Mouse (Mus musculus) kidney, embryonic 14.5 days (tissue): ENCODE measurements at regions not wholly inside any gene's neighbourhood (a gene's known extent, or its start where the extent isn't known, plus 50 kb on each side); places are given as distances from the start of the nearest gene placed in this dataset.

Source experiments
- ATAC-seq: fragments of 200-750 bp; cut with Nextera tagmentation; 2 replicates; pipeline ENCODE4 v1.8.0; 2017; ENCODE audit warnings: moderate number of reproducible peaks, mild to moderate bottlenecking, moderate TSS enrichment, moderate library complexity; ENCODE audit not compliant: low FRiP score, low TSS enrichment
- H3K27ac ChIP-seq: fragments of 300-500 bp; sonication (generic); 2 replicates; pipeline ENCODE4 v1.5.1; 2014; ENCODE audit warnings: low read depth, mild to moderate bottlenecking, low read length, moderate library complexity, mixed read lengths
- H3K27me3 ChIP-seq: fragments of 300-500 bp; sonication (generic); 2 replicates; pipeline ENCODE4 v1.6.1; 2014; ENCODE audit warnings: mild to moderate bottlenecking, low read length; ENCODE audit not compliant: control insufficient read depth, insufficient read depth
- H3K36me3 ChIP-seq: fragments of 300-500 bp; sonication (generic); 2 replicates; pipeline ENCODE4 v1.6.1; 2014; ENCODE audit warnings: low read length, mixed read lengths; ENCODE audit not compliant: control insufficient read depth, insufficient read depth
- H3K4me1 ChIP-seq: fragments of 300-500 bp; sonication (generic); 2 replicates; pipeline ENCODE4 v1.6.1; 2014; ENCODE audit warnings: low read length, mixed read lengths; ENCODE audit not compliant: control insufficient read depth, insufficient read depth
- H3K4me2 ChIP-seq: fragments of 300-500 bp; sonication (generic); replicated peaks from 2 replicates; pipeline ENCODE4 v1.6.1; 2014; ENCODE audit warnings: low read depth, mild to moderate bottlenecking, low read length
- H3K4me3 ChIP-seq: fragments of 300-500 bp; sonication (generic); 2 replicates; pipeline ENCODE4 v1.5.1; 2014; ENCODE audit warnings: mild to moderate bottlenecking, low read length
- H3K9ac ChIP-seq: fragments of 300-500 bp; sonication (generic); 2 replicates; pipeline ENCODE4 v1.6.1; 2014; ENCODE audit warnings: low read depth, mild to moderate bottlenecking, low read length, moderate library complexity
- H3K9me3 ChIP-seq: fragments of 300-500 bp; sonication (generic); 2 replicates; pipeline ENCODE4 v1.6.1; 2016; ENCODE audit warnings: low read length; ENCODE audit not compliant: control insufficient read depth
- WGBS: fragments of 180-500 bp; shearing (Covaris S2); extraction: QIAGEN DNeasy Blood & Tissue Kit; methylation state at CpG from one replicate; pipeline ENCODE4 v1.1.7; 2014; 5-methylcytosine and 5-hydroxymethylcytosine counted together

- Histone ChIP-seq H3K36me3 (no peaks in the 10 kb centered on the region), H3K9me3 (no peaks in the 10 kb centered on the region), H3K4me2 (no peak overlapping the region), H3K4me3 (no peak overlapping the region), H3K9ac (no peak overlapping the region), H3K27me3 (no peaks in the 10 kb centered on the region), H3K4me1 (no peaks in the 10 kb centered on the region), H3K27ac (no peak overlapping the region)
- WGBS = 23% methylated on average over 4 of the region's 4 CpGs
- ATAC-seq = no peak
These were observed 142.1 kb upstream of the Slc22a12 start for GRCm38 (mm10) chr19:6684921-6685320.

- no peaks in the 10 kb centered on the region for H3K4me1 ChIP-seq
- H3K27ac ChIP-seq = no peak overlapping the region
- H3K4me3 ChIP-seq = no peak overlapping the region
- no peak overlapping the region for H3K4me2 ChIP-seq
- 50% methylated on average over 12 of the region's 14 CpGs for WGBS
- H3K36me3 ChIP-seq = no peaks in the 10 kb centered on the region
- H3K9ac ChIP-seq = no peak overlapping the region
- no peaks in the 10 kb centered on the region for H3K9me3 ChIP-seq
- ATAC-seq = no peak
- H3K27me3 ChIP-seq = no peaks in the 10 kb centered on the region
These were observed 136.8 kb upstream of the Slc22a12 start for GRCm38 (mm10) chr19:6679392-6680307.

DNA sequence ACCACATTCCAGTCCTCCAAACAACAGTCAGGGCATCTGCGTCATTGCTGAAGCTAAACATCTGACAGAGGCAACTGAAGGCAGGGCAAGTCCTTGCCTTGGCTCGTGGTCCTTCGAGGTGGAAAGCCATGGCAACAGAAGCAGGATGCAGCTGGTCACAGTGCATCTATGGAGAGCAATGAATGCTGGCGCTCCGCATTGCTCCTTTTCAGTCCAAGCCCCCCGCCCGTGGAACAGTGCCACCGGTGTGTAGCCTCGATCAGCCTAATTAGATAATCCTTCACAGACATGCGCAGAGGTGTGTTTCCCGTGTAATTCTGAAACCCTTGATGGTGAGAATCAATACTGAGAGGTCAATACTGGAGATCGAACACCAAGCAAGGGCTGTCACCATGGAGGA, 134.7 kb upstream of the Slc22a12 start:
- no peak overlapping the region for H3K4me3 ChIP-seq
- no peak for ATAC-seq
- no peak overlapping the region for H3K9ac ChIP-seq
- no peaks in the 10 kb centered on the region for H3K27me3 ChIP-seq
- H3K36me3 ChIP-seq = no peaks in the 10 kb centered on the region
- no peaks in the 10 kb centered on the region for H3K9me3 ChIP-seq
- no peak overlapping the region for H3K27ac ChIP-seq
- no peak overlapping the region for H3K4me2 ChIP-seq
- WGBS = 86% methylated on average over 12 of the region's 12 CpGs
- no peaks in the 10 kb centered on the region for H3K4me1 ChIP-seq

GRCm38 (mm10) chr19:6675586-6675985, 132.8 kb upstream of the Slc22a12 start:
- no peaks in the 10 kb centered on the region for H3K4me1 ChIP-seq
- H3K9ac ChIP-seq = no peak overlapping the region
- H3K27ac ChIP-seq = no peak overlapping the region
- no peaks in the 10 kb centered on the region for H3K27me3 ChIP-seq
- no peaks in the 10 kb centered on the region for H3K9me3 ChIP-seq
- no peak for ATAC-seq
- 45% methylated on average over 3 of the region's 3 CpGs for WGBS
- H3K4me3 ChIP-seq = no peak overlapping the region
- no peak overlapping the region for H3K4me2 ChIP-seq
- H3K36me3 ChIP-seq = no peaks in the 10 kb centered on the region

DNA sequence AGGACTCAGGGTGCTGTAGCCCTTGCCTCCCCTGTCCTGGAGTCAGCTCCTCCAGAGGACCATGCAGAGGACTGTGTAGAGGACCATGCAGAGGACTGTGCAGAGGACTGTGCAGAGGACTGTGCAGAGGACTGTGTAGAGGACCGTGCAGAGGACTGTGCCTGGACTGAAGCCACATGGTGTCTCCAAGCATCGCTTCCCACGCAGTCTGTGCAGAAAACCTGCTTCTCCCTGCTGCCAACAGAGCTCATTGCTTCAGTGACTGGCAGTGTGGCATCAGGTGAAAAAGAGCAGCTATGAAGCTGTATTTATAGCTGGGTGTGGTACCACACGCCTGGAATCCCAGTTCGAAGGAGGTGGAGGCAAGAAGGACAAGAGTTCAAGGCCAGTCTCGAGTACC, 128.9 kb upstream of the Slc22a12 start:
- H3K27me3 ChIP-seq = no peaks in the 10 kb centered on the region
- no peak overlapping the region for H3K27ac ChIP-seq
- H3K9me3 ChIP-seq = no peaks in the 10 kb centered on the region
- no peak overlapping the region for H3K4me3 ChIP-seq
- no peaks in the 10 kb centered on the region for H3K36me3 ChIP-seq
- WGBS = 82% methylated on average over 6 of the region's 6 CpGs
- H3K4me1 ChIP-seq = no peaks in the 10 kb centered on the region
- no peak for ATAC-seq
- H3K9ac ChIP-seq = no peak overlapping the region
- no peak overlapping the region for H3K4me2 ChIP-seq

DNA sequence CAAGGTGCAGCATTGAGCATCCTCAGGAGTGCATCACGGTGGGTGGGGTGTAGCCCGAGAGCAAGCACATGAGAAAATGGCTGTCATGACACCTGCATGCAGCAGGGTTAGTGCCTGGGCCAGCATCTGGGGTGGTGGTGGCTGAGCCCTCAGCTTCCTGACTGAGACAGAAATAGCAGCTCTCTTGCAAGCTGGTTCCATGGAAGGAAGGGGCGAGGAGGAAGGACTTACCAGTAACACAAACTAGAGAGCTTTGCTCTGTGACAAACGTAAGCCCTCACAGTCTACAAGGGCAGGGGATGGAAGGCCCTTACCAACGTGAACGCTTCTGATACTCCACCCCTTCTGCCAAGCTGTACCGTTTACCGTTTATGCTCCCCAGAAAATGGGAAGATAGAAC, 127.0 kb upstream of the Slc22a12 start:
- 81% methylated on average over 8 of the region's 8 CpGs for WGBS

DNA sequence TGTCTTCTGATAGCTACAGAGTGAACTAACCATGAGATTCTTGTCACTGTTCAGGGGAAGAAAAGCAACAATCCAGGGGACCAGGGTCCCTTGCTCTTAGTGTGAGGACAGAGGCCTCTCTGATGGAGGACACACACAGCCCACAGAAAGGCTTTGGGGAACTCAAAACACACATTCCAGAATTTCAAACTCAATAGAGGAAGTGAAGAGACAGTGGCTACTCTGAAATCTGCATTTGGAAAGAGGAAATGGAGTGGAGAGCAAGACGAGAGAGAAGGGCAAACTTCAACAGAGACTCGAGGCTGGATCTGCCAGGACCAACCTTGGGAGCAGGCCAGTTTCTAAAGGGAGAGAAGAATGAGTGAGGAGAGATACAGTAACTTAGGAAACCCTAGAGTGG, 125.7 kb upstream of the Slc22a12 start:
- Histone ChIP-seq H3K4me2 (no peak overlapping the region), H3K36me3 (no peaks in the 10 kb centered on the region), H3K9ac (no peak overlapping the region), H3K27ac (no peak overlapping the region), H3K27me3 (no peaks in the 10 kb centered on the region), H3K4me1 (no peaks in the 10 kb centered on the region), H3K9me3 (no peaks in the 10 kb centered on the region), H3K4me3 (no peak overlapping the region)
- no peak for ATAC-seq
- WGBS = 53% methylated on average over 2 of the region's 2 CpGs

More for the DNA sequence above, 127.0 kb upstream of the Slc22a12 start:
- H3K27me3 ChIP-seq = no peaks in the 10 kb centered on the region
- H3K9ac ChIP-seq = no peak overlapping the region
- ATAC-seq = no peak
- no peak overlapping the region for H3K27ac ChIP-seq
- H3K4me2 ChIP-seq = no peak overlapping the region
- no peak overlapping the region for H3K4me3 ChIP-seq
- no peaks in the 10 kb centered on the region for H3K9me3 ChIP-seq
- H3K4me1 ChIP-seq = no peaks in the 10 kb centered on the region
- no peaks in the 10 kb centered on the region for H3K36me3 ChIP-seq

DNA sequence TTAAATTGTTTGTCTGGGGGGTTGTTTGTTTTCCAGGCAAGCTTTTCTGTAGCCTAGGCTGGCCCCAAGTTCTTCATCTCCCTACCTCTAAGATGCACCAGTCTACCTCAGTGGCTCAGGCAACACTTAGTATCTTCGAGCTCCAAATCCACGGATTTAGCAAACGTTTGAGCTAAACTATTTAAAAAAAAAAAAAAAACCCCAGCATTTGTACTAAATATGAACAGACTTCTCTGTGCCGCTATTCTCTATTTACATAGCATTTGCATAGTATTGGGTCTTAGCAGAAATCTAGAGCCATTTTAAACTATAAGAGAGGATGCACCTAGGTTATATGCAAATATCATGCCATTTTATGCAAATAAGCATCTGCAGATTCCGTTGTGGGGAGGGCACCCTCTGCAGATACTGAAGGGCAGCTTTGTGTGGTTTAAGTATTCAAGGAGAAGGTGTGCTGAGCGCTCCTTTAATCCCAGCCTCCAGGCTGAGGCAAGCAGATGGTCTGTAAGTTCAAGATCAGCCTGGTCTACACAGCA, 123.4 kb upstream of the Slc22a12 start:
- 78% methylated on average over 6 of the region's 6 CpGs for WGBS
- H3K4me2 ChIP-seq = no peak overlapping the region
- no peaks in the 10 kb centered on the region for H3K36me3 ChIP-seq
- no peak overlapping the region for H3K9ac ChIP-seq
- no peaks in the 10 kb centered on the region for H3K9me3 ChIP-seq
- no peaks in the 10 kb centered on the region for H3K27me3 ChIP-seq
- H3K27ac ChIP-seq = no peak overlapping the region
- H3K4me1 ChIP-seq = no peaks in the 10 kb centered on the region
- no peak overlapping the region for H3K4me3 ChIP-seq
- no peak for ATAC-seq

- H3K36me3 ChIP-seq = no peaks in the 10 kb centered on the region
- no peaks in the 10 kb centered on the region for H3K27me3 ChIP-seq
- H3K4me2 ChIP-seq = no peak overlapping the region
- H3K4me1 ChIP-seq = no peaks in the 10 kb centered on the region
- H3K9me3 ChIP-seq = no peaks in the 10 kb centered on the region
- H3K27ac ChIP-seq = no peak overlapping the region
- ATAC-seq = no peak
- no peak overlapping the region for H3K4me3 ChIP-seq
- H3K9ac ChIP-seq = no peak overlapping the region
- WGBS = 70% methylated on average over 15 of the region's 15 CpGs
These were observed 122.6 kb upstream of the Slc22a12 start for GRCm38 (mm10) chr19:6665264-6666054.
